Mouse (Mus musculus) bone marrow macrophage, adult 2 months (primary cell): ENCODE measurements around the gene Nipsnap1.

Experiments used
- CTCF ChIP-seq: IDR thresholded peaks from 2 replicates; pipeline ENCODE4 v1.5.1; 2012; ENCODE audit warnings: low read depth, mild to moderate bottlenecking, low read length, moderate library complexity
- POLR2A ChIP-seq: IDR thresholded peaks from 2 replicates; pipeline ENCODE4 v1.6.1; 2012; ENCODE audit warnings: mild to moderate bottlenecking, low read depth, low read length, borderline replicate concordance

- no peak for TF ChIP-seq CTCF
- no peak for TF ChIP-seq POLR2A
Observed at GRCm38 (mm10) chr11:4906231-4906630, 32.5 kb downstream of the Nipsnap1 start.
